Mouse (Mus musculus) spleen, adult 2 months (tissue): ENCODE data around the gene Bcor. TPM values are rescaled to one million over a fixed set of nuclear protein-coding genes. Genes with fewer than 3 reads are reported as not detected.
A peak's percentile ranks its signal among the peaks of the same experiment; 100 is the strongest.

Source experiments
- DNase-seq, 2 experiments: peaks; one replicate each; pipeline versions ENCODE4 v3.0.0 to v3.0.0-alpha.2; 2012 to 2021; ENCODE audit warnings: low spot score in 2 of 2, low read depth in 1 of 2
- H3K27ac ChIP-seq: fragments of 200-500 bp; 2 replicates; pipeline ENCODE4 v1.5.1; 2012; ENCODE audit warnings: low read length, inconsistent platforms; ENCODE audit not compliant: insufficient read depth
- H3K27me3 ChIP-seq: fragments of 200-500 bp; 2 replicates; pipeline ENCODE4 v1.6.1; 2012; ENCODE audit warnings: mild to moderate bottlenecking, moderate library complexity, low read length, inconsistent platforms; ENCODE audit not compliant: control insufficient read depth, insufficient read depth
- H3K36me3 ChIP-seq: fragments of 200-500 bp; 2 replicates; pipeline ENCODE4 v1.6.1; 2012; ENCODE audit warnings: mild to moderate bottlenecking, low read length, inconsistent platforms; ENCODE audit not compliant: control insufficient read depth, insufficient read depth
- H3K4me1 ChIP-seq: fragments of 200-500 bp; 2 replicates; pipeline ENCODE4 v1.6.1; 2011; ENCODE audit warnings: inconsistent platforms; ENCODE audit not compliant: control insufficient read depth, insufficient read depth, insufficient read length
- H3K4me3 ChIP-seq: fragments of 200-500 bp; 2 replicates; pipeline ENCODE4 v1.5.1; 2011; ENCODE audit warnings: mild to moderate bottlenecking, inconsistent platforms; ENCODE audit not compliant: insufficient read depth, insufficient read length; ENCODE audit errors: extremely low read depth
- CTCF ChIP-seq: fragments of 200-500 bp; IDR thresholded peaks from 2 replicates; pipeline ENCODE4 v1.5.1; 2011; ENCODE audit warnings: mild to moderate bottlenecking, inconsistent platforms; ENCODE audit not compliant: insufficient read depth, insufficient read length, insufficient replicate concordance; ENCODE audit errors: extremely low read depth
- POLR2A ChIP-seq: fragments of 200-500 bp; IDR thresholded peaks from 2 replicates; pipeline ENCODE4 v1.6.1; 2011; ENCODE audit warnings: low read depth, low read length, inconsistent platforms
- WGBS: fragments of 180-500 bp; shearing (Covaris S2); methylation state at CpG from one replicate; pipeline ENCODE4 v1.1.7; 2018; 5-methylcytosine and 5-hydroxymethylcytosine counted together
- polyA plus RNA-seq: library from polyadenylated mRNA; depleted of rRNA; stranded (reverse); fragments of >200 nt; gene quantifications from 2 replicates; pipeline ENCODE4 v1.2.3, GENCODE M21; 2012

The Bcor gene
- polyA plus RNA-seq, 1 experiment: 12.8 TPM

GRCm38 (mm10) chrX:12090151-12090870, 69.8 kb downstream of the Bcor start:
- DNase-seq: no peak
- no peaks in the 10 kb centered on the region; the same call in 1 of the 2 replicates for H3K27me3 ChIP-seq
- TF ChIP-seq POLR2A (no peak), CTCF (no peak)
- H3K36me3 ChIP-seq: no peaks in the 10 kb centered on the region
- H3K4me1 ChIP-seq: peaks cover 19% of the 10 kb centered on the region; the same call in 1 of the 2 replicates
- WGBS: 17% methylated on average over 37 of the region's 37 CpGs
- peak overlapping the region; percentile 59; the same call in 1 of the 2 replicates for H3K4me3 ChIP-seq
- H3K27ac ChIP-seq: peak overlapping the region; percentile 65; the same call in 1 of the 2 replicates

DNA sequence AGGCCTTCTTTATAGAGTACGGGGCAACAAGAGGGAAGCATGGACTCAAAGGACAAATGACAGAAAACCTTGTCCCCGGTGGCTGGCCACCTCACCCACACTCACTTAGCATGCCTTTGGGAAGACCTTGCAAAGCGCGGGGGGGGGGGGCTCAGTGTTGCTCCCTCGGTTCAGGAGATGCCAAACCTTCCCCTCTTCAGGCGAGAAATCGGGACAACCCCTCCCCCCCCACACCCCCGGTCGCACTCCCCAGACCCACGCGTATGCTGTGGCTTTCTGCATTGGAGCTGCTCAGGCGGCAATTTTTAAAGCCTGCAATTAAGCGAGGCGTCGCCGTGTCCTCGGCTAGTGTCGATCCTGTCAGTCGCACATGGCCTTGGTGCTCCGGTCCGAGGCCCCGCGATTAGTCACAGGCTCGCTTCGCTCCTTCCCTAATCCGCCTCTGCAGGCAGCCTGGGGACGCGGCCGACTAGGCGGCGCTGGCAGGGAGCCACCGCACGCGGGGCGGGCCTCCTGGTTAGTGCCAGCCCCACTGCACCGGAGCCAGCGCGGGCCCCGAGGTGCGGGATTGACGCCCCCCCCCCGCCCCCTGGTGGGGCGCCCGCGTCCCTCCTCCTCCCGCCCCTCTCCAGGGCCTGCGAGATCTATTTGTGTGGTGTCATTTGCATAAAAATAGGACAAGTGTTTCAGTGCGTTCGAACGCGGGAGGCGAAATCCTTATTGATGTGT, 70.6 kb downstream of the Bcor start:
- TF ChIP-seq POLR2A: no peak
- no peak for TF ChIP-seq CTCF
- WGBS: 10% methylated on average over 52 of the region's 52 CpGs
- DNase-seq: peak in 1 of 2 experiments; percentile 16
- H3K4me1 ChIP-seq: peaks cover 19% of the 10 kb centered on the region; the same call in 1 of the 2 replicates
- no peaks in the 10 kb centered on the region; the same call in 1 of the 2 replicates for H3K27me3 ChIP-seq
- peak overlapping the region; percentile 91 for H3K27ac ChIP-seq
- peak overlapping the region; percentile 68; the same call in 1 of the 2 replicates for H3K4me3 ChIP-seq
- H3K36me3 ChIP-seq: no peaks in the 10 kb centered on the region

- TF ChIP-seq CTCF (no peak), POLR2A (no peak)
- peaks cover 19% of the 10 kb centered on the region; the same call in 1 of the 2 replicates for H3K4me1 ChIP-seq
- peak overlapping the region; percentile 91 for H3K27ac ChIP-seq
- no peak for DNase-seq
- H3K27me3 ChIP-seq: no peaks in the 10 kb centered on the region; the same call in 1 of the 2 replicates
- H3K36me3 ChIP-seq: no peaks in the 10 kb centered on the region
- H3K4me3 ChIP-seq: peak overlapping the region; percentile 68
- 6% methylated on average over 13 of the region's 13 CpGs for whole genome bisulfite sequencing
Observed at GRCm38 (mm10) chrX:12089027-12089340, 71.2 kb downstream of the Bcor start.

DNA sequence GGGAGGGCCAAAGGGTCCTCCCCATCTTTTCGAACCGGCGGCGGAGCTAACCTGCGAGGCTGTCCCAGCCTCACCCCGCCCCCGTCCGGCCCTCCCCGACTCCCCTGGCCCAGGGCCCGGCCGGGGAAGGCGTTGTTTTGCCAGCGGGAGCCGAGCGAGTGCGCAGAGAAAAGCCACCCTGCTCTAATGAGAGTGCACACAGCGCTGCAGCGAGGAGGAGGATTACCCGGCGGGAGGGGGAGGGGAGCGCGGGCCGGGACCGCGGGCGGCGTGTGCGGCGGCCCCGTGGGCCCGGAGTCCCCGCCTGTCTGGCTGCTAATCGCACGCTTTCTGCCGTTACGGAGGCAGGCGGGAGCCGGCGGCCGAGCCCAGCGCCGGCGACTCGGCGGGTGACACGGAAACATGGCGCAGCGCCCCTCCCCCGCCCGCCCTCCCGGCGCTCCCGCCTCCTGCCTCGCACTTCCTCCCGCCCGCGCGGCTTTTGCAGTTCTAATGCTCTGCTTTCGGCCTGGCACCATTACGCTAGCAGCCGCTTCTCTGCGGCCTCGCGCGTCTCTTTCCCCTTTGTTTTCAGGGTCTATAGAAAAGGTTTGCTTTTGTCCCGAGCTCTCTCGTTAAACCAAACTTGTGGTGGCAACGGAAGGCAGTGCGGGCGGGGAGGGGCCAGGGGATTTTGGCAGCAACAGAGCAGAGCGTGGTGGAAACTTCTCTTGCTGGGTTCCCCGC, 71.7 kb downstream of the Bcor start:
- 7% methylated on average over 53 of the region's 72 CpGs for WGBS
- peak; percentile 13; the same call in 1 of the 2 replicates for TF ChIP-seq POLR2A
- no peak for TF ChIP-seq CTCF
- Histone ChIP-seq H3K4me3 (peak overlapping the region; percentile 68), H3K4me1 (peaks cover 21% of the 10 kb centered on the region; the same call in 1 of the 2 replicates), H3K27ac (peak overlapping the region; percentile 91), H3K36me3 (no peaks in the 10 kb centered on the region), H3K27me3 (no peaks in the 10 kb centered on the region; the same call in 1 of the 2 replicates)
- peak; percentile 61 to 68 for DNase-seq

DNA sequence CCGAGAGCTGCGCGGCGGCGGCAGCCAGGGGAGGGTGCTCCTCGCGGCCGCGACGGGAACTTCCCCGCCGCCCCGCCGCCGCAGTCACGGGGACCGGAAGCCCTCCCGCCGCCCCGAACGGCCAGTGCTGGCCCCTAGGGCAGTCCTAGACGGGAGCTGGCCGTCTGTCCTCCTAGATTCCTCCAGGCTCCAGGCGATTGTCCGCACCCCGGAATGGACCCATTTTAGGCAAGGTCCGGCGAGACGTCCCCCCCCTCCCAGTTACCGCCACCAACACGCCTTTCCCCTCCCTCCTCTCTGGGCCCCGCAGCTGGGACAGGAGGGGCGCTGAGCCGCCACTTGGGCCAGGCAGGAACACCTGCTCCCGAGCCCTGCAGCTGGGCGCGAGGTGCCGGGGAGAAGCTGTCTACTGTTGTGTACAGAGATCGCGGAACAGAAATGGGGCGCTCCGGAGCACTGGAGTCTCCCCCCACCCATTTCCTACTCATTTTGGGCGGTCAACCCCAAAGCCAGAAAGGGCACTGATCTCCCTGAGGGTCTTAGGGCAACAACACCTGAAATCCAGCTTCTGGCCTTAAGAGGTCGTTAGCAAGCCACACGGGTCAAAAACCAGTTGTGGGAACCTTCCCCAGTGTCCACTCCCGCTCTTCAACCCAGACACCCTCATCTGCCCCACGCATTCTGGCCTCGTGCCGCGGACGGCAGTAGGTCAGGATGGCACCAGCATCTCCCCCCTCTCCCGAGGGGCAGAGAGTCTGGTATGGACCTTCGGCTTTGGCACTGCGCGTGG, 72.4 kb downstream of the Bcor start:
- 6% methylated on average over 45 of the region's 55 CpGs for WGBS
- TF ChIP-seq POLR2A: no peak
- TF ChIP-seq CTCF: no peak
- peak in 1 of 2 experiments; percentile 39 for DNase-seq
- Histone ChIP-seq H3K27ac (peak overlapping the region; percentile 91), H3K27me3 (no peaks in the 10 kb centered on the region; the same call in 1 of the 2 replicates), H3K4me3 (peak overlapping the region; percentile 68), H3K4me1 (peaks cover 26% of the 10 kb centered on the region; the same call in 1 of the 2 replicates), H3K36me3 (no peaks in the 10 kb centered on the region)
